Mouse (Mus musculus): ENCODE measurements around the gene Pemt. TPM values are rescaled to one million over a fixed set of nuclear protein-coding genes. Genes with fewer than 3 reads are reported as not detected.
"Not testable (repeated sequence)": the region's sequence is repeated elsewhere in the genome, so short reads cannot be mapped to it uniquely, and the experiment has no call there.

Pemt gene
- polyA plus RNA-seq, 1 experiment from 2014 or later = 6.0 TPM

- no peak for ATAC-seq (ENCODE audit: low FRiP score)
- DNase-seq (ENCODE audit: low spot score, missing footprints) = no peak
- Histone ChIP-seq H3K36me3 (ENCODE audit: control insufficient read depth, insufficient read depth, low read length) (0 out of 2 replicates have a peak, but pooled peaks cover 5% of the 10 kb centered on the region), H3K9me3 (ENCODE audit: control insufficient read depth, low read length) (no peaks in the 10 kb centered on the region), H3K4me1 (ENCODE audit: control insufficient read depth, insufficient read depth, low read length) (no peaks in the 10 kb centered on the region), H3K27me3 (ENCODE audit: control insufficient read depth, insufficient read depth, low read length) (no peaks in the 10 kb centered on the region), H3K4me2 (no peak overlapping the region), H3K9ac (ENCODE audit: low read length) (no peak overlapping the region), H3K27ac (ENCODE audit: low read depth, low read length) (no peak overlapping the region), H3K4me3 (ENCODE audit: low read depth, low read length) (no peak overlapping the region)
- WGBS = 73% methylated on average over 6 of the region's 6 CpGs
These were observed 89.5 kb downstream of the Pemt start for GRCm38 (mm10) chr11:59956749-59957148.

- no peak for ATAC-seq (ENCODE audit: low FRiP score)
- H3K27ac ChIP-seq (ENCODE audit: low read depth, low read length) = no peak overlapping the region
- H3K4me3 ChIP-seq (ENCODE audit: low read depth, low read length) = no peak overlapping the region
- peaks cover 5% of the 10 kb centered on the region; the same call in 1 of the 2 replicates for H3K4me1 ChIP-seq (ENCODE audit: control insufficient read depth, insufficient read depth, low read length)
- 0 out of 2 replicates have a peak, but pooled peaks cover 2% of the 10 kb centered on the region for H3K36me3 ChIP-seq (ENCODE audit: control insufficient read depth, insufficient read depth, low read length)
- WGBS = 91% methylated on average over 14 of the region's 14 CpGs
- H3K9me3 ChIP-seq (ENCODE audit: control insufficient read depth, low read length) = no peaks in the 10 kb centered on the region
- DNase-seq (ENCODE audit: low spot score, missing footprints) = no peak
- H3K4me2 ChIP-seq = no peak overlapping the region
- no peaks in the 10 kb centered on the region for H3K27me3 ChIP-seq (ENCODE audit: control insufficient read depth, insufficient read depth, low read length)
- H3K9ac ChIP-seq (ENCODE audit: low read length) = no peak overlapping the region
These were observed 93.4 kb downstream of the Pemt start for GRCm38 (mm10) chr11:59952892-59953291.

- DNase-seq (ENCODE audit: low spot score, missing footprints) (no peak), ATAC-seq (ENCODE audit: low FRiP score) (peak; percentile 57)
- peak overlapping the region; percentile 72 for H3K4me2 ChIP-seq
- H3K27ac ChIP-seq (ENCODE audit: low read depth, low read length) = peak overlapping the region; percentile 72; the same call in 1 of the 2 replicates
- WGBS = 3% methylated on average over 16 of the region's 16 CpGs
- H3K27me3 ChIP-seq (ENCODE audit: control insufficient read depth, insufficient read depth, low read length) = no peaks in the 10 kb centered on the region
- peak overlapping the region; percentile 96 for H3K4me3 ChIP-seq (ENCODE audit: low read depth, low read length)
- no peaks in the 10 kb centered on the region for H3K36me3 ChIP-seq (ENCODE audit: control insufficient read depth, insufficient read depth, low read length)
- peaks cover 9% of the 10 kb centered on the region for H3K4me1 ChIP-seq (ENCODE audit: control insufficient read depth, insufficient read depth, low read length)
- H3K9ac ChIP-seq (ENCODE audit: low read length) = peak overlapping the region; percentile 98
- no peaks in the 10 kb centered on the region for H3K9me3 ChIP-seq (ENCODE audit: control insufficient read depth, low read length)
These were observed 97.9 kb downstream of the Pemt start for GRCm38 (mm10) chr11:59948401-59948767.

GRCm38 (mm10) chr11:59947752-59948400 lies 98.4 kb downstream of the Pemt start, which contains the start of gene Med9:
Gene Med9 (plus strand): TSS chr11:59948206.
- WGBS = 1% methylated on average over 43 of the region's 43 CpGs
- Histone ChIP-seq H3K27me3 (ENCODE audit: control insufficient read depth, insufficient read depth, low read length) (no peaks in the 10 kb centered on the region), H3K9me3 (ENCODE audit: control insufficient read depth, low read length) (no peaks in the 10 kb centered on the region), H3K9ac (ENCODE audit: low read length) (peak within 1 kb of the TSS; percentile 98), H3K27ac (ENCODE audit: low read depth, low read length) (peak within 1 kb of the TSS; percentile 72; the same call in 1 of the 2 replicates), H3K4me2 (peak within 1 kb of the TSS; percentile 72), H3K36me3 (ENCODE audit: control insufficient read depth, insufficient read depth, low read length) (no peaks in the 10 kb centered on the region), H3K4me3 (ENCODE audit: low read depth, low read length) (peak within 1 kb of the TSS; percentile 96), H3K4me1 (ENCODE audit: control insufficient read depth, insufficient read depth, low read length) (peaks cover 9% of the 10 kb centered on the region)
- ATAC-seq (ENCODE audit: low FRiP score) = peak; percentile 97
- DNase-seq (ENCODE audit: low spot score, missing footprints) = peak; percentile 100

GRCm38 (mm10) chr11:59944855-59945254 lies 101.4 kb downstream of the Pemt start:
- not testable (repeated sequence) for H3K36me3 ChIP-seq (ENCODE audit: control insufficient read depth, insufficient read depth, low read length); H3K4me3 ChIP-seq (ENCODE audit: low read depth, low read length); H3K4me2 ChIP-seq; H3K27ac ChIP-seq (ENCODE audit: low read depth, low read length); H3K9me3 ChIP-seq (ENCODE audit: control insufficient read depth, low read length); ATAC-seq (ENCODE audit: low FRiP score); DNase-seq (ENCODE audit: low spot score, missing footprints); H3K9ac ChIP-seq (ENCODE audit: low read length); H3K4me1 ChIP-seq (ENCODE audit: control insufficient read depth, insufficient read depth, low read length); H3K27me3 ChIP-seq (ENCODE audit: control insufficient read depth, insufficient read depth, low read length)
- WGBS = 92% methylated on average over 9 of the region's 10 CpGs

GRCm38 (mm10) chr11:59941391-59941790 lies 104.9 kb downstream of the Pemt start:
- Histone ChIP-seq H3K4me1 (ENCODE audit: control insufficient read depth, insufficient read depth, low read length) (no peaks in the 10 kb centered on the region), H3K9me3 (ENCODE audit: control insufficient read depth, low read length) (no peaks in the 10 kb centered on the region), H3K4me3 (ENCODE audit: low read depth, low read length) (no peak overlapping the region), H3K27me3 (ENCODE audit: control insufficient read depth, insufficient read depth, low read length) (no peaks in the 10 kb centered on the region), H3K27ac (ENCODE audit: low read depth, low read length) (no peak overlapping the region), H3K9ac (ENCODE audit: low read length) (no peak overlapping the region), H3K36me3 (ENCODE audit: control insufficient read depth, insufficient read depth, low read length) (no peaks in the 10 kb centered on the region), H3K4me2 (no peak overlapping the region)
- no peak for ATAC-seq (ENCODE audit: low FRiP score)
- 33% methylated on average over 3 of the region's 3 CpGs for WGBS
- DNase-seq (ENCODE audit: low spot score, missing footprints) = no peak

- no peak overlapping the region for H3K27ac ChIP-seq (ENCODE audit: low read depth, low read length)
- no peak overlapping the region for H3K4me3 ChIP-seq (ENCODE audit: low read depth, low read length)
- H3K36me3 ChIP-seq (ENCODE audit: control insufficient read depth, insufficient read depth, low read length) = no peaks in the 10 kb centered on the region
- DNase-seq (ENCODE audit: low spot score, missing footprints) (no peak), ATAC-seq (ENCODE audit: low FRiP score) (no peak)
- no peak overlapping the region for H3K4me2 ChIP-seq
- no peaks in the 10 kb centered on the region for H3K27me3 ChIP-seq (ENCODE audit: control insufficient read depth, insufficient read depth, low read length)
- no peaks in the 10 kb centered on the region for H3K9me3 ChIP-seq (ENCODE audit: control insufficient read depth, low read length)
- H3K4me1 ChIP-seq (ENCODE audit: control insufficient read depth, insufficient read depth, low read length) = no peaks in the 10 kb centered on the region
- H3K9ac ChIP-seq (ENCODE audit: low read length) = no peak overlapping the region
- WGBS = 71% methylated on average over 3 of the region's 3 CpGs
These were observed 105.6 kb downstream of the Pemt start for GRCm38 (mm10) chr11:59940645-59941044.

GRCm38 (mm10) chr11:59939821-59940220 lies 106.5 kb downstream of the Pemt start:
- no peak for ATAC-seq (ENCODE audit: low FRiP score)
- Histone ChIP-seq H3K9ac (ENCODE audit: low read length) (no peak overlapping the region), H3K27me3 (ENCODE audit: control insufficient read depth, insufficient read depth, low read length) (no peaks in the 10 kb centered on the region), H3K4me1 (ENCODE audit: control insufficient read depth, insufficient read depth, low read length) (no peaks in the 10 kb centered on the region), H3K36me3 (ENCODE audit: control insufficient read depth, insufficient read depth, low read length) (no peaks in the 10 kb centered on the region), H3K4me3 (ENCODE audit: low read depth, low read length) (no peak overlapping the region), H3K4me2 (no peak overlapping the region), H3K9me3 (ENCODE audit: control insufficient read depth, low read length) (no peaks in the 10 kb centered on the region), H3K27ac (ENCODE audit: low read depth, low read length) (no peak overlapping the region)
- DNase-seq (ENCODE audit: low spot score, missing footprints) = no peak
- 64% methylated on average over 1 of the region's 1 CpGs for WGBS

GRCm38 (mm10) chr11:59937615-59938014 lies 108.7 kb downstream of the Pemt start:
- ATAC-seq (ENCODE audit: low FRiP score) (no peak), DNase-seq (ENCODE audit: low spot score, missing footprints) (no peak)
- H3K9me3 ChIP-seq (ENCODE audit: control insufficient read depth, low read length) = no peaks in the 10 kb centered on the region
- H3K9ac ChIP-seq (ENCODE audit: low read length) = no peak overlapping the region
- H3K27ac ChIP-seq (ENCODE audit: low read depth, low read length) = no peak overlapping the region
- no peaks in the 10 kb centered on the region for H3K27me3 ChIP-seq (ENCODE audit: control insufficient read depth, insufficient read depth, low read length)
- no peak overlapping the region for H3K4me2 ChIP-seq
- WGBS = 57% methylated on average over 2 of the region's 2 CpGs
- H3K36me3 ChIP-seq (ENCODE audit: control insufficient read depth, insufficient read depth, low read length) = no peaks in the 10 kb centered on the region
- H3K4me1 ChIP-seq (ENCODE audit: control insufficient read depth, insufficient read depth, low read length) = no peaks in the 10 kb centered on the region
- no peak overlapping the region for H3K4me3 ChIP-seq (ENCODE audit: low read depth, low read length)
